Mouse (Mus musculus): ENCODE results near the gene Ddhd1.

DNA sequence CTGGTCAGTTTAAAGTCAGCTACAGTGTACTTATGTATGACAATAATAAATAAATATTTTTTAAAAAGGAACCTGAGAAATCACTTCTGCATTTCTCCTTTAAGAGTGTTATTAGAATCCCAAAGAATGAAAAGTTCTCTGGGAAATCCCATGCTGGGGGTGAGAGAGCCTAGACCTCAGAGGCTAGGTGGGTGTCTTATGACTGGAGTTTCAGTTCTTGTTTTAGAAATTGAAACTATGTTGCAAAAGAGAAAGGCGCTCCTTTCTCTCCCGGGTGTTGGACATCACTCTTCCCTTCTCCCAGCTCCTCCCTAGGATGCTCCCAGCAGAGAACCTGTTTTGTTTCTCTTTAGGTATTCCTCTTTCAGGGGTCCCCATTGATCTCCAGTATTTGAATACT is 27.4 kb upstream of the Ddhd1 start:
- TF ChIP-seq CTCF (IDR thresholded peaks at IDR 0.05; ENCODE audit: low read depth, low read length) = no peak
- TF ChIP-seq EP300 (IDR thresholded peaks at IDR 0.05; ENCODE audit: insufficient read depth, low read depth, low read length) = no peak
- no peak for TF ChIP-seq POLR2A (IDR thresholded peaks at IDR 0.05; ENCODE audit: insufficient read depth, low read length)
